Mouse (Mus musculus) cerebellum, postnatal 10 days (tissue): ENCODE data around the gene Pcgf2.
"Not testable (repeated sequence)": the region's sequence is repeated elsewhere in the genome, so short reads cannot be mapped to it uniquely, and the experiment has no call there.

Experiments
- DNase-seq, 2 experiments: peaks; one replicate each; pipeline ENCODE4 v3.0.0; 2021; ENCODE audit warnings: mixed read lengths in 2 of 2

The Pcgf2 gene

DNA sequence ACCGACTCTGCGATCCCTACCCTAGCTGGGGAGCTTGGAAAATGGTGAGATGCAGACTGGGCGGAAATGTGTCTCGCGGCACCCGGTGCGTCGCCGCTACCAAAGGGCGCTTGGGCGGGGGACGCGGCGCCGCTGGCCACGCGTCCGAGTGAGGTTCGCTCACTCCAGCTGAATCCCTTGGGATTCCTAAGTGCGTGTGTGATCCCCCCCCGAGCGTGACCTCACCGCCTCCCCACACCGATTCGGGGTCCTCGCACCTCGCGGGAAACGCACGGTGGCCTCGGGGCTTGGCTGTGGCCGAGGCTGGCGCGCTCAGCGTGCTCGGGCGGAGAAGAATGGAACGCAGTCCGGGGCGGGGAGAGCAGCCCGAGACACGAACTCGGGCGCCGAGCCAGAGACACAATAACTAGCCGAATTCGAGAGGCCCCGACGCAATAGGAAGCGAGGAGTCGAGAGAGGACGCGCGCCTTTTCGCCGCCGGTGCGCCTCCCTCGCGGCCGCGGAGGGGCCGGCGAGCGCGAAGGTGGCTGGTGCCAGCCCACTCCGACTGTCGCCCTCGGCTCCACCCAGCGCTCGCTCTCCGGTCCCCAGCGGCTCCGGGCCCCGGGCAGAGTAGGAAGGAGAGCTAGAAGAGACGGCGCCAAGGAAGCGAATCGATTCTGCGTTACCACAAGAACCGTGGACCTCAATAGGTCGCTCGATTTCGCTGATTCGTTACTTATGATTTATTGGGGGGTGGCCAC is at the start of gene Pcgf2:
TSS of gene Pcgf2 (minus strand) at position 495 of the 743 bp plus-strand sequence.
- peak; percentile 91 to 93 for DNase-seq

DNA sequence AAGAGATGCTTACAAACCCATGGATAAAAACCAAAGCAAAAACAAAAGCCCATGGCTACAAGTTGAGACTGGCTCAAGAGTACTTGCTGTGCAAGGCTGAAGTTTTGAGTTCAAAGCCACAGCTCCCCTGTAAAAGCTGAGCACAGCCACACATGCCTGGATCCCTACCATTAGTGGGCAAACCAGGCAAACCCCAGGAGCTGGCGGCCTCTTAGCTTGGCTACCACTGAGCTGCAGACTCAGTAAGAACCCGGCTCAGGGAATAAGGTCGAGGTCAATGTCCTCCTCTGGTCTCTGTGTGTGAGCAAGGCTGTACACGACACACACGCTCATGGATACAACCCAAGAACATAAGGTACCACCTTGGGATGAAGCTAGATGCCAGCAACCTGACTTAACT is 48.2 kb upstream of the Pcgf2 start:
- no peak for DNase-seq

GRCm38 (mm10) chr11:97747773-97748172 is 47.5 kb upstream of the Pcgf2 start:
- no peak for DNase-seq

GRCm38 (mm10) chr11:97745331-97745721 is 45.0 kb upstream of the Pcgf2 start:
- no peak for DNase-seq

- DNase-seq: peak; percentile 99 to 100
Measured at GRCm38 (mm10) chr11:97744718-97745330, 44.5 kb upstream of the Pcgf2 start.

- DNase-seq: peak in 1 of 2 experiments; percentile 78
Measured at GRCm38 (mm10) chr11:97744063-97744717, 43.9 kb upstream of the Pcgf2 start, which contains the start of gene Pip4k2b. Gene Pip4k2b (minus strand): TSS chr11:97744704.

DNA sequence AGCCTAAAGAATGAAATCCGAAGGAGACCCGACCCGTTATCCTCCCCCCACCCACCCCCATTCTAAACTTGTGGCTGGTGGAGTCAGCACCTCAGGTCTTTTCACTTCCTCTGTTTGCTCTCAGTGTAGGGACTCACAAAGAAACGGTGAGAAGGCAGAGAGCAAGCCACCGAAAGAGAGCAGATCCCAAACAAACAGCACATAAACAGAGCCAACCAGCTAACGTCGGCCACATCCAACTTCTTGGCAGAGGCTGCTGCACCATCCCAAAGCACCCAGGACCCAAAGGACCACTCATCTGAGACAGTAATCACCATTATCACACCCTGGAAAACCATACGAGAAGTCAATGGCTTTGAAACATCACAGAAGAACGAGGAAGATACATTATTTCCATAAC is 43.1 kb upstream of the Pcgf2 start:
- DNase-seq: no peak

GRCm38 (mm10) chr11:97742591-97742990 is 42.3 kb upstream of the Pcgf2 start:
- DNase-seq: no peak

GRCm38 (mm10) chr11:97742157-97742556 is 41.9 kb upstream of the Pcgf2 start:
- no peak for DNase-seq

- DNase-seq: no peak
Measured at GRCm38 (mm10) chr11:97740190-97740589, 39.9 kb upstream of the Pcgf2 start.

GRCm38 (mm10) chr11:97739155-97739554 is 38.9 kb upstream of the Pcgf2 start:
- no peak for DNase-seq

- no peak for DNase-seq
Measured at GRCm38 (mm10) chr11:97738703-97739102, 38.4 kb upstream of the Pcgf2 start.

- no peak for DNase-seq
Measured at GRCm38 (mm10) chr11:97737600-97737999, 37.3 kb upstream of the Pcgf2 start.

GRCm38 (mm10) chr11:97736645-97737044 is 36.3 kb upstream of the Pcgf2 start:
- DNase-seq: no peak

GRCm38 (mm10) chr11:97734810-97735209 is 34.5 kb upstream of the Pcgf2 start:
- DNase-seq: not testable (repeated sequence)

DNA sequence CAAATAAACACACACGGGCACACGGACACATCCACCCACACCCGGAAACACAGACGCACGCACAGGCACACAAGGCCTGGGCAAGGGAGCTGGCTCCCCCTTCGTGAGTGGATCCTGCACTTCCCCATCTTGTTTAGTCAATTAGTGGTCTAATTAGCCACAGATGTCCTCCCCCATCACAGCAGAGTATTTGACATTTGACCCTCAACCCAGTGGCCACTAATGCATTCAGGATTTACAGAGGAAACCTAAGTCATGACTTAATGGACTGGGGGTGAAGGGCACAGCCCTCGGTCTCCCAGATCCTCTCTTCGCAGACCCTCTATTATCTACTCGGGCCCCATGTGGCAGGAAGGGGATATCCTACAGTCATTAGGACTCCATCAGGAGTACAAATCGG is 33.4 kb upstream of the Pcgf2 start:
- no peak for DNase-seq

GRCm38 (mm10) chr11:97728730-97729129 is 28.4 kb upstream of the Pcgf2 start:
- DNase-seq: no peak

GRCm38 (mm10) chr11:97728311-97728710 is 28.0 kb upstream of the Pcgf2 start:
- no peak for DNase-seq

GRCm38 (mm10) chr11:97723709-97724108 is 23.4 kb upstream of the Pcgf2 start:
- DNase-seq: peak in 1 of 2 experiments; percentile 42

DNA sequence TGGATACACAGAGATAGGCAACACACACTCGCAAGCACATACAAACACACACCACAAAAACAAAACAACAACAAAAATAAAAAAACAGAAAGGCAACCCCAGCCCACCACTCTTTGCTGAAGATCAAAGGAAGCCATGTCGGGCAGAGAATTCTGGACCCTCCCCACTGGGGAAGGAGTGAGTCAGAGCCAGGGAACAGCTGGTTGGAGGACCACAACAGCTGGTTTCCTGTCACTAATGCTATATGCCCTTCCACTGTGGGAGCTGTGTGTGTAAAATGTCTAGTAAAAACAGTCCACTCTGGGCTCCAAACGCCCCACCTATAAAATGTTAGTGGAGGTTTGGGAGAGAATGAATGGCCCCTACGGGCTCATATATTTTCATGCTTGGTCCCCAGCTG is 21.0 kb upstream of the Pcgf2 start:
- no peak for DNase-seq

GRCm38 (mm10) chr11:97719041-97719440 is 18.7 kb upstream of the Pcgf2 start:
- DNase-seq: no peak

- no peak for DNase-seq
Measured at GRCm38 (mm10) chr11:97718281-97718860, 18.1 kb upstream of the Pcgf2 start.
